In genomic region chr5:150342139-150342538, GRCm38 (mm10) we compare ENCODE assay signal across 28 mouse cellular contexts.
DNase-seq lines count a peak whose midpoint lies in the region; ATAC-seq and TF ChIP-seq lines count a peak whose summit lies in the region.
"Had no signal": no experiment of that assay in that cellular context is flagged by ENCODE, and none has a peak within 500 bp of the region (broad histone marks: within the 10 kb centered on the region; RNA-seq: fewer than 3 reads in every experiment).

No protein-coding gene starts in this region.

- no peak for TF ChIP-seq EP300 in MEL (IDR thresholded peaks at IDR 0.05; ENCODE audit: low read depth in 1 of 2, low read length in 2 of 2)

- H3K4me2 ChIP-seq in hindbrain, postnatal 0 days (ENCODE audit: low read depth, low read length): no peak overlapping the region
- no peak overlapping the region for H3K4me2 ChIP-seq in hindbrain, embryonic 12.5 days (replicated peaks)
- no peak overlapping the region for H3K4me2 ChIP-seq in midbrain, postnatal 0 days (ENCODE audit: low read depth, low read length, poor library complexity, severe bottlenecking)
- H3K4me2 ChIP-seq in midbrain, embryonic 13.5 days (replicated peaks): no peak overlapping the region
- H3K4me2 ChIP-seq: heart, embryonic 13.5 days; intestine, embryonic 15.5 days; limb, embryonic 12.5 days; liver, embryonic 15.5 days; lung, embryonic 15.5 days; neural tube, embryonic 13.5 days had no signal

- WGBS in hindbrain, postnatal 0 days: 90% methylated on average over 3 of the region's 3 CpGs
- WGBS in hindbrain, embryonic 12.5 days: 81% methylated on average over 3 of the region's 3 CpGs
- WGBS in midbrain, postnatal 0 days: 87% methylated on average over 3 of the region's 3 CpGs
- WGBS in midbrain, embryonic 13.5 days: 90% methylated on average over 3 of the region's 3 CpGs
- WGBS in cerebellum, adult 2 months: 86% methylated on average over 3 of the region's 3 CpGs

- TF ChIP-seq POLR2A in MEL (IDR thresholded peaks at IDR 0.05; ENCODE audit: control insufficient read depth in 1 of 2, insufficient read depth in 1 of 2, low read depth in 1 of 2, low read length in 2 of 2, poor library complexity in 1 of 2): no peak
- TF ChIP-seq POLR2A in cerebellum, adult 2 months (IDR thresholded peaks at IDR 0.05; ENCODE audit: borderline replicate concordance, insufficient read depth, low read length): no peak

- H3K79me2 ChIP-seq in MEL (ENCODE audit: control insufficient read depth, insufficient read depth, low read length, poor library complexity): no peaks in the 10 kb centered on the region

- ATAC-seq in hindbrain, postnatal 0 days: no peak
- no peak for ATAC-seq in hindbrain, embryonic 12.5 days (ENCODE audit: low FRiP score)
- no peak for ATAC-seq in midbrain, postnatal 0 days (ENCODE audit: low FRiP score)
- no peak for ATAC-seq in midbrain, embryonic 13.5 days
- ATAC-seq: hindbrain, embryonic 16.5 days; intestine, embryonic 15.5 days; midbrain, embryonic 16.5 days had no signal

- H3K36me3 ChIP-seq in hindbrain, postnatal 0 days (ENCODE audit: insufficient read depth, low read length): peaks cover 17% of the 10 kb centered on the region; the same call in 1 of the 2 replicates
- H3K36me3 ChIP-seq in hindbrain, embryonic 12.5 days: peaks cover 14% of the 10 kb centered on the region
- peaks cover 12% of the 10 kb centered on the region; the same call in 1 of the 2 replicates for H3K36me3 ChIP-seq in midbrain, postnatal 0 days (ENCODE audit: insufficient read depth, low read length)
- H3K36me3 ChIP-seq in midbrain, embryonic 13.5 days: peaks cover 19% of the 10 kb centered on the region
- H3K36me3 ChIP-seq in MEL (ENCODE audit: control insufficient read depth in 1 of 2, insufficient read depth in 2 of 2, low read length in 2 of 2): no peaks in the 10 kb centered on the region
- H3K36me3 ChIP-seq: intestine, embryonic 15.5 days; limb, embryonic 12.5 days; liver, embryonic 15.5 days; lung, embryonic 15.5 days; midbrain, embryonic 10.5 days had no signal

- no peaks in the 10 kb centered on the region for H3K9me3 ChIP-seq in hindbrain, postnatal 0 days (ENCODE audit: low read length)
- 0 out of 2 replicates have a peak, but pooled peaks cover 6% of the 10 kb centered on the region for H3K9me3 ChIP-seq in hindbrain, embryonic 12.5 days (replicated peaks)
- H3K9me3 ChIP-seq in midbrain, postnatal 0 days (ENCODE audit: low read length): no peaks in the 10 kb centered on the region
- no peaks in the 10 kb centered on the region for H3K9me3 ChIP-seq in midbrain, embryonic 13.5 days
- no peaks in the 10 kb centered on the region for H3K9me3 ChIP-seq in MEL (replicated peaks; ENCODE audit: insufficient read depth, low read length)
- H3K9me3 ChIP-seq: intestine, embryonic 15.5 days; liver, embryonic 15.5 days; lung, embryonic 15.5 days; neural tube, embryonic 13.5 days had no signal

- TF ChIP-seq CTCF in hindbrain, postnatal 0 days (IDR thresholded peaks at IDR 0.05; ENCODE audit: low read depth): peak; percentile 47
- TF ChIP-seq CTCF in midbrain, postnatal 0 days (IDR thresholded peaks at IDR 0.05): peak; percentile 51
- peak in 2 of 3 experiments; percentile 13 to 24; a peak in 2 of 6 replicates for TF ChIP-seq CTCF in MEL (IDR thresholded peaks at IDR 0.05 in 2 of 3, conservative IDR thresholded peaks at IDR 0.05 in 1 of 3; ENCODE audit: control insufficient read depth in 1 of 3, insufficient read depth in 1 of 3, low read depth in 2 of 3, low read length in 3 of 3, poor library complexity in 1 of 3, severe bottlenecking in 1 of 3)
- TF ChIP-seq CTCF in cerebellum, adult 2 months (IDR thresholded peaks at IDR 0.05; ENCODE audit: borderline replicate concordance, insufficient read depth, low read depth, low read length): no peak; the same call in 1 of the 2 replicates

- H3K27me3 ChIP-seq in hindbrain, postnatal 0 days (ENCODE audit: insufficient read depth, low read length): no peaks in the 10 kb centered on the region
- no peaks in the 10 kb centered on the region for H3K27me3 ChIP-seq in hindbrain, embryonic 12.5 days
- H3K27me3 ChIP-seq in midbrain, postnatal 0 days (ENCODE audit: insufficient read depth, low read length): no peaks in the 10 kb centered on the region
- H3K27me3 ChIP-seq in midbrain, embryonic 13.5 days: no peaks in the 10 kb centered on the region
- H3K27me3 ChIP-seq in MEL (ENCODE audit: control insufficient read depth in 1 of 2, insufficient read depth in 2 of 2, low read length in 2 of 2): no peaks in the 10 kb centered on the region
- no peaks in the 10 kb centered on the region for H3K27me3 ChIP-seq in cerebellum, adult 2 months (ENCODE audit: control insufficient read depth, insufficient read depth, low read length)
- H3K27me3 ChIP-seq: heart, embryonic 13.5 days; intestine, embryonic 15.5 days; limb, embryonic 12.5 days; liver, embryonic 15.5 days; lung, embryonic 15.5 days; neural tube, embryonic 13.5 days had no signal

- H3K27ac ChIP-seq in hindbrain, postnatal 0 days: no peak overlapping the region
- no peak overlapping the region for H3K27ac ChIP-seq in hindbrain, embryonic 12.5 days
- H3K27ac ChIP-seq in midbrain, postnatal 0 days (ENCODE audit: low read depth, low read length): no peak overlapping the region
- H3K27ac ChIP-seq in midbrain, embryonic 13.5 days: no peak overlapping the region
- H3K27ac ChIP-seq in MEL (ENCODE audit: control insufficient read depth, low read depth, low read length): no peak overlapping the region
- no peak overlapping the region for H3K27ac ChIP-seq in cerebellum, adult 2 months (ENCODE audit: insufficient read depth, low read length)
- H3K27ac ChIP-seq: heart, embryonic 13.5 days; hindbrain, embryonic 10.5 days; intestine, embryonic 15.5 days; limb, embryonic 12.5 days; liver, embryonic 15.5 days; lung, embryonic 15.5 days; midbrain, embryonic 10.5 days; neural tube, embryonic 13.5 days had no signal

- no peaks in the 10 kb centered on the region for H3K4me1 ChIP-seq in hindbrain, postnatal 0 days (ENCODE audit: insufficient read depth, low read length)
- H3K4me1 ChIP-seq in hindbrain, embryonic 12.5 days: no peaks in the 10 kb centered on the region
- no peaks in the 10 kb centered on the region for H3K4me1 ChIP-seq in midbrain, postnatal 0 days (ENCODE audit: insufficient read depth, low read length)
- H3K4me1 ChIP-seq in midbrain, embryonic 13.5 days (replicated peaks): no peaks in the 10 kb centered on the region
- H3K4me1 ChIP-seq in MEL (ENCODE audit: control insufficient read depth in 1 of 2, insufficient read depth in 2 of 2, low read length in 2 of 2): no peaks in the 10 kb centered on the region
- no peaks in the 10 kb centered on the region for H3K4me1 ChIP-seq in cerebellum, adult 2 months (ENCODE audit: control insufficient read depth, insufficient read depth, low read length)
- H3K4me1 ChIP-seq: hindbrain, embryonic 10.5 days; intestine, embryonic 15.5 days; liver, embryonic 15.5 days; midbrain, embryonic 10.5 days; neural tube, embryonic 13.5 days had no signal

- TF ChIP-seq RAD21 in MEL (IDR thresholded peaks at IDR 0.05; ENCODE audit: low read depth, low read length): no peak; the same call in 1 of the 2 replicates

- no peak overlapping the region for H3K9ac ChIP-seq in hindbrain, postnatal 0 days (replicated peaks; ENCODE audit: low read length)
- H3K9ac ChIP-seq in hindbrain, embryonic 12.5 days: no peak overlapping the region
- H3K9ac ChIP-seq in midbrain, postnatal 0 days (replicated peaks; ENCODE audit: low read length, poor library complexity, severe bottlenecking): no peak overlapping the region
- H3K9ac ChIP-seq in midbrain, embryonic 13.5 days (replicated peaks): no peak overlapping the region
- no peak overlapping the region for H3K9ac ChIP-seq in MEL (ENCODE audit: control insufficient read depth, low read depth, low read length, poor library complexity, severe bottlenecking)
- H3K9ac ChIP-seq: heart, embryonic 13.5 days; intestine, embryonic 15.5 days; limb, embryonic 12.5 days; liver, embryonic 15.5 days; lung, embryonic 15.5 days; neural tube, embryonic 13.5 days had no signal

- H3K4me3 ChIP-seq in hindbrain, postnatal 0 days (ENCODE audit: low read length): no peak overlapping the region
- H3K4me3 ChIP-seq in hindbrain, embryonic 12.5 days: no peak overlapping the region
- H3K4me3 ChIP-seq in midbrain, postnatal 0 days (ENCODE audit: low read depth, low read length): no peak overlapping the region
- no peak overlapping the region for H3K4me3 ChIP-seq in midbrain, embryonic 13.5 days (replicated peaks)
- H3K4me3 ChIP-seq in MEL (ENCODE audit: control insufficient read depth in 1 of 2, insufficient read depth in 1 of 2, low read depth in 2 of 2, low read length in 2 of 2): no peak overlapping the region
- no peak overlapping the region for H3K4me3 ChIP-seq in cerebellum, adult 2 months (replicated peaks; ENCODE audit: insufficient read depth, low read depth, low read length)
- H3K4me3 ChIP-seq: erythroblast, embryonic 14.5 days; heart, embryonic 13.5 days; hindbrain, embryonic 10.5 days; intestine, embryonic 15.5 days; limb, embryonic 12.5 days; liver, embryonic 15.5 days; lung, embryonic 15.5 days; midbrain, embryonic 10.5 days; myocyte; neural tube, embryonic 13.5 days had no signal

- DNase-seq in hindbrain, postnatal 0 days (ENCODE audit: low spot score): no peak
- DNase-seq in midbrain, postnatal 0 days (ENCODE audit: low spot score): no peak
- DNase-seq in MEL (ENCODE audit: low read depth, low spot score): peak; percentile 8
- no peak for DNase-seq in cerebellum, adult 8-10 months
- no peak for DNase-seq in cerebellum, adult 2 months
- DNase-seq: adrenal gland, postnatal 14 days; B cell, adult 2 months; cerebellum, adult 11-12 months; cerebellum, postnatal 14 days; gastrocnemius, postnatal 25 days; heart, adult 18-20 months; heart, postnatal 10 days; kidney, postnatal 36 days; thymus, postnatal 4 days had no signal

TF ChIP-seq in MEL, 35 proteins besides CTCF, POLR2A, EP300 and RAD21 (continues in another document):
- TF ChIP-seq USF2 (IDR thresholded peaks at IDR 0.05; ENCODE audit: borderline replicate concordance in 1 of 2, insufficient read depth in 1 of 2, low read depth in 1 of 2, low read length in 2 of 2) (no peak), TBP (IDR thresholded peaks at IDR 0.05; ENCODE audit: low read depth, low read length) (no peak), ELF1 (IDR thresholded peaks at IDR 0.05; ENCODE audit: low read depth, low read length) (no peak), ZC3H11A (IDR thresholded peaks at IDR 0.05; ENCODE audit: low read depth, low read length) (no peak), MAX (IDR thresholded peaks at IDR 0.05; ENCODE audit: low read length) (no peak), MYC (IDR thresholded peaks at IDR 0.05; ENCODE audit: low read depth, low read length) (no peak), KAT2A (conservative IDR thresholded peaks at IDR 0.05; ENCODE audit: low read depth, low read length) (no peak), MAFK (IDR thresholded peaks at IDR 0.05; ENCODE audit: borderline replicate concordance, low read depth, low read length) (no peak), BHLHE40 (IDR thresholded peaks at IDR 0.05; ENCODE audit: borderline replicate concordance, low read depth, low read length) (no peak), NRF1 (IDR thresholded peaks at IDR 0.05; ENCODE audit: insufficient read depth, low read depth, low read length, poor library complexity, severe bottlenecking) (no peak), SIN3A (IDR thresholded peaks at IDR 0.05; ENCODE audit: low read length) (no peak), TAL1 (IDR thresholded peaks at IDR 0.05; ENCODE audit: low read length) (no peak)
